Mouse (Mus musculus) neural tube, embryonic 11.5 days (tissue): ENCODE measurements around the gene Ddb1. TPM values are rescaled to one million over a fixed set of nuclear protein-coding genes. Genes with fewer than 3 reads are reported as not detected.

Experiments used
- ATAC-seq: fragments of 200-750 bp; cut with Nextera tagmentation; 2 replicates; pipeline ENCODE4 v1.8.0; 2017; ENCODE audit warnings: moderate number of reproducible peaks, mild to moderate bottlenecking, moderate TSS enrichment, moderate library complexity; ENCODE audit not compliant: insufficient read depth, low FRiP score, low TSS enrichment
- DNase-seq: peaks from one replicate; pipeline ENCODE4 v3.0.0-alpha.2; 2015; ENCODE audit warnings: low spot score
- H3K27ac ChIP-seq: fragments of 300-500 bp; sonication (generic); 2 replicates; pipeline ENCODE4 v1.5.1; 2014; ENCODE audit warnings: low read depth, mild to moderate bottlenecking, low read length
- H3K27me3 ChIP-seq: fragments of 300-500 bp; sonication (generic); 2 replicates; pipeline ENCODE4 v1.6.1; 2014; ENCODE audit warnings: mild to moderate bottlenecking, low read length, mixed read lengths; ENCODE audit not compliant: control insufficient read depth, insufficient read depth
- H3K36me3 ChIP-seq: fragments of 300-500 bp; sonication (generic); 2 replicates; pipeline ENCODE4 v1.6.1; 2014; ENCODE audit warnings: mild to moderate bottlenecking, low read length, moderate library complexity, mixed read lengths; ENCODE audit not compliant: control insufficient read depth, insufficient read depth
- H3K4me1 ChIP-seq: fragments of 300-500 bp; sonication (generic); 2 replicates; pipeline ENCODE4 v1.6.1; 2014; ENCODE audit warnings: low read length, mixed read lengths; ENCODE audit not compliant: control insufficient read depth, insufficient read depth
- H3K4me2 ChIP-seq: fragments of 300-500 bp; sonication (generic); 2 replicates; pipeline ENCODE4 v1.6.1; 2014; ENCODE audit warnings: low read depth, mild to moderate bottlenecking, moderate library complexity
- H3K4me3 ChIP-seq: fragments of 300-500 bp; sonication (generic); 2 replicates; pipeline ENCODE4 v1.5.1; 2014; ENCODE audit warnings: low read depth, low read length
- H3K9ac ChIP-seq: fragments of 300-500 bp; sonication (generic); 2 replicates; pipeline ENCODE4 v1.6.1; 2014; ENCODE audit warnings: mild to moderate bottlenecking, low read length
- H3K9me3 ChIP-seq: fragments of 300-500 bp; sonication (generic); 2 replicates; pipeline ENCODE4 v1.6.1; 2016; ENCODE audit warnings: low read length; ENCODE audit not compliant: control insufficient read depth
- WGBS: fragments of 180-500 bp; shearing (Covaris S2); extraction: QIAGEN DNeasy Blood & Tissue Kit; methylation state at CpG from one replicate; pipeline ENCODE4 v1.1.7; 2014; 5-methylcytosine and 5-hydroxymethylcytosine counted together
- polyA plus RNA-seq: library from polyadenylated mRNA; unstranded; fragments of >200 nt; fragmentation: Nextera tagmentation; extraction: Ambion mirVana; gene quantifications from 2 replicates; pipeline ENCODE4 v1.2.1, GENCODE M21; 2014

Ddb1 gene
- polyA plus RNA-seq, 1 experiment from 2014 or later, result 460 TPM

GRCm38 (mm10) chr19:10602787-10603186, 2.3 kb upstream of the Ddb1 start:
- Histone ChIP-seq H3K27ac (peak overlapping the region; percentile 90), H3K9me3 (no peaks in the 10 kb centered on the region), H3K4me1 (peaks cover 10% of the 10 kb centered on the region; the same call in 1 of the 2 replicates), H3K4me3 (peak overlapping the region; percentile 24), H3K36me3 (0 out of 2 replicates have a peak, but pooled peaks cover 2% of the 10 kb centered on the region), H3K4me2 (peak overlapping the region; percentile 48), H3K9ac (peak overlapping the region; percentile 67), H3K27me3 (no peaks in the 10 kb centered on the region)
- DNase-seq (peak; percentile 92), ATAC-seq (peak; percentile 46)
- 2% methylated on average over 9 of the region's 9 CpGs for WGBS

- H3K27me3 ChIP-seq, result no peaks in the 10 kb centered on the region
- peak overlapping the region; percentile 18; the same call in 1 of the 2 replicates for H3K9ac ChIP-seq
- H3K36me3 ChIP-seq, result peaks cover 7% of the 10 kb centered on the region
- no peaks in the 10 kb centered on the region for H3K9me3 ChIP-seq
- H3K4me2 ChIP-seq, result no peak overlapping the region
- H3K27ac ChIP-seq, result no peak overlapping the region
- 0 out of 2 replicates have a peak overlapping the region, but pooled peaks have one; percentile 1 for H3K4me3 ChIP-seq
- DNase-seq (no peak), ATAC-seq (no peak)
- peaks cover 10% of the 10 kb centered on the region; the same call in 1 of the 2 replicates for H3K4me1 ChIP-seq
- WGBS, result 88% methylated on average over 18 of the region's 18 CpGs
These were observed 1.2 kb upstream of the Ddb1 start for GRCm38 (mm10) chr19:10603660-10604523.

GRCm38 (mm10) chr19:10604534-10604933, 593 bp upstream of the Ddb1 start:
- Histone ChIP-seq H3K4me1 (peaks cover 10% of the 10 kb centered on the region; the same call in 1 of the 2 replicates), H3K27me3 (no peaks in the 10 kb centered on the region), H3K27ac (peak overlapping the region; percentile 89), H3K9ac (peak overlapping the region; percentile 95), H3K4me3 (peak overlapping the region; percentile 96), H3K9me3 (no peaks in the 10 kb centered on the region), H3K4me2 (peak overlapping the region; percentile 78), H3K36me3 (peaks cover 8% of the 10 kb centered on the region)
- ATAC-seq, result no peak
- no peak for DNase-seq
- 60% methylated on average over 3 of the region's 3 CpGs for WGBS

- Histone ChIP-seq H3K27me3 (no peaks in the 10 kb centered on the region), H3K9me3 (no peaks in the 10 kb centered on the region), H3K9ac (peak overlapping the region; percentile 95), H3K4me2 (peak overlapping the region; percentile 78), H3K4me1 (peaks cover 10% of the 10 kb centered on the region; the same call in 1 of the 2 replicates), H3K4me3 (peak overlapping the region; percentile 96), H3K36me3 (peaks cover 12% of the 10 kb centered on the region), H3K27ac (peak overlapping the region; percentile 89)
- 7% methylated on average over 20 of the region's 20 CpGs for WGBS
- ATAC-seq, result peak; percentile 7; the same call in 1 of the 2 replicates
- DNase-seq, result peak; percentile 29
These were observed 935 bp downstream of the Ddb1 start for GRCm38 (mm10) chr19:10605901-10606622.

GRCm38 (mm10) chr19:10608573-10609240, 3.6 kb downstream of the Ddb1 start:
- 96% methylated on average over 5 of the region's 5 CpGs for WGBS
- Histone ChIP-seq H3K4me1 (peaks cover 10% of the 10 kb centered on the region; the same call in 1 of the 2 replicates), H3K9ac (no peak overlapping the region), H3K27ac (no peak overlapping the region), H3K27me3 (no peaks in the 10 kb centered on the region), H3K9me3 (no peaks in the 10 kb centered on the region), H3K4me2 (no peak overlapping the region), H3K4me3 (no peak overlapping the region), H3K36me3 (peaks cover 28% of the 10 kb centered on the region)
- DNase-seq (no peak), ATAC-seq (no peak)

GRCm38 (mm10) chr19:10634106-10634871, 29.2 kb downstream of the Ddb1 start, which contains the start of gene Vwce:
Gene Vwce, plus strand, starts transcription at chr19:10634213.
- Histone ChIP-seq H3K4me2 (peak within 1 kb of the TSS; percentile 69), H3K4me3 (peak within 1 kb of the TSS; percentile 36), H3K36me3 (peaks cover 7% of the 10 kb centered on the region), H3K4me1 (peaks cover 10% of the 10 kb centered on the region), H3K9ac (peak within 1 kb of the TSS; percentile 56), H3K27ac (no peak within 1 kb of the TSS), H3K9me3 (no peaks in the 10 kb centered on the region), H3K27me3 (peaks cover 3% of the 10 kb centered on the region; the same call in 1 of the 2 replicates)
- peak; percentile 79 for ATAC-seq
- DNase-seq, result peak; percentile 71
- WGBS, result 2% methylated on average over 32 of the region's 32 CpGs

GRCm38 (mm10) chr19:10634872-10635318, 29.8 kb downstream of the Ddb1 start:
- H3K9ac ChIP-seq, result peak overlapping the region; percentile 56
- peak overlapping the region; percentile 36 for H3K4me3 ChIP-seq

More at GRCm38 (mm10) chr19:10634872-10635318, 29.8 kb downstream of the Ddb1 start:
- ATAC-seq, result peak; percentile 53
- DNase-seq, result peak; percentile 63
- WGBS, result 6% methylated on average over 21 of the region's 21 CpGs
- Histone ChIP-seq H3K9me3 (no peaks in the 10 kb centered on the region), H3K4me1 (peaks cover 10% of the 10 kb centered on the region), H3K27me3 (peaks cover 3% of the 10 kb centered on the region; the same call in 1 of the 2 replicates), H3K36me3 (peaks cover 2% of the 10 kb centered on the region; the same call in 1 of the 2 replicates), H3K27ac (no peak overlapping the region), H3K4me2 (peak overlapping the region; percentile 69)
